Mouse (Mus musculus) kidney, adult 2 months (tissue): ENCODE measurements at regions not wholly inside any gene's neighbourhood (a gene's known extent, or its start where the extent isn't known, plus 50 kb on each side); places are given as distances from the start of the nearest gene placed in this dataset.

Source experiments
- DNase-seq: peaks from one replicate; pipeline ENCODE4 v3.0.0; 2021
- H3K27ac ChIP-seq: fragments of 200-500 bp; 2 replicates; pipeline ENCODE4 v1.5.1; 2012; ENCODE audit warnings: low read depth, low read length, control low read depth, inconsistent platforms; ENCODE audit not compliant: insufficient read depth
- H3K27me3 ChIP-seq: fragments of 200-500 bp; replicated peaks from 2 replicates; pipeline ENCODE4 v1.6.1; 2012; ENCODE audit warnings: mild to moderate bottlenecking, moderate library complexity, low read length, inconsistent platforms; ENCODE audit not compliant: control insufficient read depth, insufficient read depth
- H3K36me3 ChIP-seq: fragments of 200-500 bp; 2 replicates; pipeline ENCODE4 v1.6.1; 2012; ENCODE audit warnings: mild to moderate bottlenecking, moderate library complexity, low read length, inconsistent platforms; ENCODE audit not compliant: control insufficient read depth, insufficient read depth
- H3K4me1 ChIP-seq: fragments of 200-500 bp; 2 replicates; pipeline ENCODE4 v1.6.1; 2011; ENCODE audit warnings: low read length; ENCODE audit not compliant: control insufficient read depth, insufficient read depth
- H3K4me3 ChIP-seq: fragments of 200-500 bp; 2 replicates; pipeline ENCODE4 v1.5.1; 2011; ENCODE audit warnings: mild to moderate bottlenecking, low read depth, low read length, control low read depth; ENCODE audit not compliant: insufficient read depth
- CTCF ChIP-seq: fragments of 200-500 bp; conservative IDR thresholded peaks from 2 replicates; pipeline ENCODE4 v1.5.1; 2011; ENCODE audit warnings: low read depth, mild to moderate bottlenecking, control low read depth, low read length, moderate library complexity, mixed read lengths; ENCODE audit not compliant: insufficient read depth, insufficient read length
- POLR2A ChIP-seq: fragments of 200-500 bp; IDR thresholded peaks from one replicate; pipeline ENCODE4 v1.6.1; 2011; ENCODE audit warnings: low read depth, low read length, control low read depth
- WGBS: fragments of 180-500 bp; shearing (Covaris S2); methylation state at CpG from one replicate; pipeline ENCODE4 v1.1.7; 2018; 5-methylcytosine and 5-hydroxymethylcytosine counted together

DNA sequence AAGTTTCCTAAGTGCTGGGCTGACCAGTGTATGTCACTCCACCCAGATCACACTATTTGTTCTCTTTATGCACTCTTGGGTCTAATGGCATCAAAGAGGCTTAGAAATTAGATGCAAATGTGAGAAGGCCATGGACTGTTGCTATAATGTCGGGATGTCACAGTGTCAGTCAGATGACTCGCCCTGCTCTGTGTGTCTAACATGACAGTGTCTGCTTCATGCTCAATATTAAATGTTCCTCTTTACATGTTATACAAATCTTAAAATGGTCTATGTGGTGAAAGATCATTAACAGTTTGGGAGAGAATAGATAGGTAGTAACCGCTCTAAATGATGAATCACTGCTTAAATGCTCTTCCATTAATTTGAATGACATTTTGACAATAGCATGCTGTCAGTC is 617.2 kb downstream of the Tfap2b start:
- no peaks in the 10 kb centered on the region for H3K36me3 ChIP-seq
- DNase-seq, result no peak
- no peak overlapping the region for H3K27ac ChIP-seq
- H3K4me1 ChIP-seq, result no peaks in the 10 kb centered on the region
- H3K27me3 ChIP-seq, result no peaks in the 10 kb centered on the region
- TF ChIP-seq CTCF, result no peak
- no peak for TF ChIP-seq POLR2A
- H3K4me3 ChIP-seq, result no peak overlapping the region
- 89% methylated on average over 3 of the region's 3 CpGs for WGBS

DNA sequence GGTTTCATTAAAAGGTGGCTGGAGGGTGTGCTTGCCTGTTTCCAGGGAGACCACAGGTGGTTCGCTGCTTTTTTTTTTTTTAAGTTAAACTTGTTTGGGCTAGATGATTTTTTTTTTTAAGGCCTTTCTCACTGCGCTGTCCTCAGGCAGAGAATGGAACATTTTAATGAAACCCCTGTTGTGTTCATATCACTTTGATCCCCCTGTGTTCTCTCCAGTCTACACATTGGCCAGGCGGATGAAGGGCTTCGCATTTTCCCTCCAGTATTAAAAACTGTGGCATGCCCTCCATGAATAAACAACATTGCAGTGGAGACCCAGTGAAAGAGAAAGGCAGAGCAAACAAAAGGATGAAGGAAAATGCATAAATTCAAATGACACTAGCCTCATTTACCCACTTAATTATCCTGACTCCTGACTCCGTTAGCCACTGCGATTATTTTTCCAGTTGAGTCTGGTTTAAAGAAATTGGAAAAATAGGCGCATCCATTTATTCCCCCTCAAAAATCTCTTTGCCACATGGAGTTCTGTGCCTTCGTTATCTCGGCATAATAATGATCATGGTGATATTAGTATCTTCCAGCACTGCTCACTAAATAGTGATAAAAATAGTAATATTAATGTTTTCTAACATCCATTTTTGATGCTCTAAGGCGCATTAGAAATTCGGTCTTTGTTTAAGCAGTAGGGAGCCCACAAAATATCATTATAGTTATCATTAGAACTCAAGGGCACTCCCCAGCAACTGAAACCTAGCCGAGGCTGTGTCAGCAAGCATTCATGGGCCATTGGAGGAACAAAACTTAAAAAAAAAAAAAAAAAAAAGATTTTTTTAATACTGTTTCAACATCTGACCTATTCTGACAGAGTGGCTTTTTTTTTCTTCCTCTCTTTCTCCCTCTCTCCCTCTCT is 618.0 kb downstream of the Tfap2b start:
- 78% methylated on average over 12 of the region's 12 CpGs for whole genome bisulfite sequencing
- DNase-seq, result no peak
- H3K4me3 ChIP-seq, result no peak overlapping the region
- H3K27me3 ChIP-seq, result no peaks in the 10 kb centered on the region
- H3K36me3 ChIP-seq, result no peaks in the 10 kb centered on the region
- no peak overlapping the region for H3K27ac ChIP-seq
- no peaks in the 10 kb centered on the region for H3K4me1 ChIP-seq
- no peak for TF ChIP-seq CTCF
- TF ChIP-seq POLR2A, result no peak

DNA sequence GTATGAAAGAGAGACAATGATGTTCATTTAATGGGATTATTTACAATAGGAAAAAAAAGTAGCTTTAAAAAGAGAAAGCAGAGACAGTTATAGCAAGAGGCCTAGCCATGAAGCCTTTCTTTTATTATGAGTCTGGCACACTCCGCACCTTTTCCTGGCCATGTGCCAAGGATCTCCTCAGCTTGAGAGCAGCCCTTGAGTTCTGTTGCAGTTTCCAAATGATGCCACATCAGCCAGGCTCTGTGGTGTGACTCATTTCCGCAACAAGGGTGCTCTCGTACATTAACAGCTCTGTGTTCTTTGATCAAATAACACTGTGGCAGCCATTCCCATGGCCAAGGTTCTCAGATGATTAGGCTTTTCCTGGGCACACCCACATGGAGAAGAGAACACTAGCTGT is 641.2 kb downstream of the Tfap2b start:
- Histone ChIP-seq H3K27ac (no peak overlapping the region), H3K4me3 (no peak overlapping the region), H3K36me3 (no peaks in the 10 kb centered on the region), H3K4me1 (no peaks in the 10 kb centered on the region), H3K27me3 (no peaks in the 10 kb centered on the region)
- TF ChIP-seq CTCF (no peak), POLR2A (no peak)
- WGBS, result 76% methylated on average over 3 of the region's 3 CpGs
- DNase-seq, result no peak

DNA sequence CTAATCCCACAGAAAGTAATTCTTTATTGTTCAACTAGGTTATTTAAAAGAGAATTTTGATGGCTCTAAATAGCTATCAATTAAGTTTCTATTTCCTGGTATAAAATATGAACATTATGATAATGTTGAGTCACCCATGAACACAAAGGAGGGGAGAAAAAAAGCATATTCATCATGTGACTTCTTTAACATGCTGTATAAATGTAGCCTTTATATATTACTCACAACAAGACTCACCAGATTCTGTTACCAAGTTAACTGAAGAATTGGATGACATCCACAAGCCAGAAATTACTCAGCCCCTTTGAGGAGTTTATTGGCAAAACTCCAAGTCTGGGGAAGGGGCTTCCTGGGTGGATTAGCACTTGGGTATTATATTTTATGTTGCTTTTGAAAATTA is 648.5 kb downstream of the Tfap2b start:
- H3K36me3 ChIP-seq, result no peaks in the 10 kb centered on the region
- no peak for DNase-seq
- H3K27me3 ChIP-seq, result no peaks in the 10 kb centered on the region
- TF ChIP-seq CTCF (no peak), POLR2A (no peak)
- no peaks in the 10 kb centered on the region for H3K4me1 ChIP-seq
- no peak overlapping the region for H3K27ac ChIP-seq
- no peak overlapping the region for H3K4me3 ChIP-seq

DNA sequence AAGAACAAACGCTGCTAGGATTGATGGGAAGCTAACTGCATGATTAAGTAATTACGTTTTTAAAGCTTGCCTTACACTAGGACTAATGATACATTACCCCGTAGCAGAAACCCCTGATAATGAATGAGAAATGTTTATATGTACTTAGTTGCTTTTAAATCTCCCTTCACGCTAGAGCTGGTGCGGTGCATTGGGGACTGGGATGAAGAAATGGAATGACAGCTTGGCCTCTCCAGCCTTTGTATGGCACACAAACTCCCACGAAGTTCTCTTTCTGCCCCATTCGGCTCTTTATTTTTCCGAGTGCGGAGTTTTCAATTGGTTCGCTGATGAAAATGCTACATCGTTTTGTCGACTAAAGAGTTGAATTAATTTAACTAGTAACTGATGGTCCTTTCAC is 659.8 kb downstream of the Tfap2b start:
- no peaks in the 10 kb centered on the region for H3K36me3 ChIP-seq
- WGBS, result 74% methylated on average over 12 of the region's 12 CpGs
- H3K27me3 ChIP-seq, result no peaks in the 10 kb centered on the region; the same call in 1 of the 2 replicates
- no peak for TF ChIP-seq CTCF
- TF ChIP-seq POLR2A, result no peak
- no peak overlapping the region for H3K27ac ChIP-seq
- H3K4me3 ChIP-seq, result no peak overlapping the region
- H3K4me1 ChIP-seq, result no peaks in the 10 kb centered on the region
- no peak for DNase-seq

DNA sequence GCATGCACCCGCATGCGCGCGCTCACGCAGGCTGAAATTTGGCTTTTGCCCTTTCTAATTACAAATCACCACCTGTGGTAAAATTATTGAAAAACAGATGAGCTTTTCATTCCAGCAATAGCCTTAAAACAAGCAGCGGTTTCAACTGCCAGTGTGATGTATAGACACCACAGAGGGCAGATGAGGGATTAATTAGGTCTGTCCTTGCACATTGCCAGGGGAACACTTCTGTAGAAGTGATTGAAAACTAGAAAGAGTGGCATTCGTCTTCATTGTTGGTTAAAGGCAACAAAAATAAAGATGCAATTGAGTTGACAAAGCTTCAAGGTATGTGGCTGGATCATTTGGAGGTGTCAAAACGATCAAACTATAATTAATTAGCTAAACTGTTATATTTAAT is 672.5 kb downstream of the Tfap2b start:
- no peak for DNase-seq
- Histone ChIP-seq H3K27ac (no peak overlapping the region), H3K4me3 (no peak overlapping the region), H3K4me1 (no peaks in the 10 kb centered on the region), H3K36me3 (no peaks in the 10 kb centered on the region), H3K27me3 (no peaks in the 10 kb centered on the region)
- no peak for TF ChIP-seq CTCF
- TF ChIP-seq POLR2A, result no peak
- WGBS, result 63% methylated on average over 8 of the region's 8 CpGs

DNA sequence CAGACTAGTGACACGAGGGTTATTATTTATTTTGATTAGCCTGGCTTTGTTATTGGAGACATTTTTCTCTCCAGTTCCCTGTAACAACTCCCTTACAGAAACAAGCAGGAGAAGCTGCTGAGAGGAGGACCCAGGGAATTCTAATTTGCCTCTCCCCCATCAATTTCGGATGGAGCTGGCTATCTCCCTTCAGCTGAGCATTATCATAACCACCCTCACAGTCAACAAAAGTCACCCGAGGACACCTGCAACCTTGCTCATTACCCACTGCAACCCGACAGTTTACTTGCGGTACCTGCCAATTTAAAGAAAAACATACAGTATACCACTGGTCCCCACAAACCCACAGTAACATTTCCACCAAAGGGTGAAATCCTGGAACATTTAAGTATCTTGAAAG is 690.7 kb downstream of the Tfap2b start:
- no peaks in the 10 kb centered on the region for H3K36me3 ChIP-seq
- no peak overlapping the region for H3K27ac ChIP-seq
- no peaks in the 10 kb centered on the region; the same call in 1 of the 2 replicates for H3K27me3 ChIP-seq
- no peak for TF ChIP-seq CTCF
- no peak overlapping the region for H3K4me3 ChIP-seq
- 37% methylated on average over 5 of the region's 5 CpGs for WGBS
- no peak for DNase-seq
- H3K4me1 ChIP-seq, result no peaks in the 10 kb centered on the region
